Mouse (Mus musculus) neural tube, embryonic 13.5 days (tissue): ENCODE data around the gene Mef2d. TPM values are rescaled to one million over a fixed set of nuclear protein-coding genes. Genes with fewer than 3 reads are reported as not detected.
A peak's percentile ranks its signal among the peaks of the same experiment; 100 is the strongest.

Experiments
- ATAC-seq: fragments of 200-750 bp; cut with Nextera tagmentation; 2 replicates; pipeline ENCODE4 v1.8.0; 2017; ENCODE audit warnings: low read depth, mild to moderate bottlenecking, moderate TSS enrichment, moderate library complexity
- H3K27ac ChIP-seq: fragments of 300-500 bp; sonication (generic); replicated peaks from 2 replicates; pipeline ENCODE4 v1.5.1; 2015; ENCODE audit warnings: moderate library complexity, mild to moderate bottlenecking, inconsistent platforms
- H3K27me3 ChIP-seq: fragments of 300-500 bp; sonication (generic); 2 replicates; pipeline ENCODE4 v1.6.1; 2015; ENCODE audit warnings: mild to moderate bottlenecking, inconsistent platforms
- H3K36me3 ChIP-seq: fragments of 300-500 bp; sonication (generic); 2 replicates; pipeline ENCODE4 v1.6.1; 2015; ENCODE audit warnings: mild to moderate bottlenecking, inconsistent platforms
- H3K4me1 ChIP-seq: fragments of 300-500 bp; sonication (generic); replicated peaks from 2 replicates; pipeline ENCODE4 v1.6.1; 2015; ENCODE audit warnings: inconsistent platforms
- H3K4me2 ChIP-seq: fragments of 300-500 bp; sonication (generic); 2 replicates; pipeline ENCODE4 v1.6.1; 2015; ENCODE audit warnings: inconsistent platforms, mild to moderate bottlenecking, moderate library complexity
- H3K4me3 ChIP-seq: fragments of 300-500 bp; sonication (generic); 2 replicates; pipeline ENCODE4 v1.5.1; 2015; ENCODE audit warnings: mild to moderate bottlenecking, inconsistent platforms
- H3K9ac ChIP-seq: fragments of 300-500 bp; sonication (generic); 2 replicates; pipeline ENCODE4 v1.6.1; 2015; ENCODE audit warnings: moderate library complexity, mild to moderate bottlenecking, inconsistent platforms
- H3K9me3 ChIP-seq: fragments of 300-500 bp; sonication (generic); 2 replicates; pipeline ENCODE4 v1.6.1; 2016; ENCODE audit warnings: inconsistent platforms
- WGBS: fragments of 180-500 bp; shearing (Covaris S2); methylation state at CpG from one replicate; pipeline ENCODE4 v1.1.7; 2015; 5-methylcytosine and 5-hydroxymethylcytosine counted together
- polyA plus RNA-seq: library from polyadenylated mRNA; unstranded; fragments of >200 nt; fragmentation: Nextera tagmentation; extraction: Ambion mirVana; gene quantifications from 2 replicates; pipeline ENCODE4 v1.2.1, GENCODE M21; 2015

The Mef2d gene
- 15.9 and 19.4 TPM in 2 replicates for polyA plus RNA-seq

GRCm38 (mm10) chr3:88141787-88142523 is at the start of gene Mef2d:
TSS of gene Mef2d (plus strand) at chr3:88142372.
- Histone ChIP-seq H3K36me3 (no peaks in the 10 kb centered on the region), H3K27me3 (peaks cover 17% of the 10 kb centered on the region), H3K4me3 (peak within 1 kb of the TSS; percentile 85), H3K9ac (peak within 1 kb of the TSS; percentile 88), H3K9me3 (no peaks in the 10 kb centered on the region), H3K4me1 (peaks cover 82% of the 10 kb centered on the region), H3K4me2 (peak within 1 kb of the TSS; percentile 97), H3K27ac (peak within 1 kb of the TSS; percentile 99)
- peak; percentile 90 for ATAC-seq
- WGBS, result under 1% methylated on average over 46 of the region's 52 CpGs

GRCm38 (mm10) chr3:88094126-88094525 is 48.0 kb upstream of the Mef2d start:
- peaks cover 6% of the 10 kb centered on the region; the same call in 1 of the 2 replicates for H3K4me1 ChIP-seq
- H3K27me3 ChIP-seq, result no peaks in the 10 kb centered on the region
- H3K9ac ChIP-seq, result no peak overlapping the region
- H3K4me2 ChIP-seq, result no peak overlapping the region
- ATAC-seq, result no peak
- WGBS, result 82% methylated on average over 5 of the region's 5 CpGs
- peaks cover 9% of the 10 kb centered on the region; the same call in 1 of the 2 replicates for H3K36me3 ChIP-seq
- H3K27ac ChIP-seq, result no peak overlapping the region
- H3K4me3 ChIP-seq, result no peak overlapping the region
- no peaks in the 10 kb centered on the region for H3K9me3 ChIP-seq

- Histone ChIP-seq H3K36me3 (peaks cover 2% of the 10 kb centered on the region; the same call in 1 of the 2 replicates), H3K4me3 (no peak overlapping the region), H3K9ac (no peak overlapping the region), H3K9me3 (no peaks in the 10 kb centered on the region), H3K4me2 (no peak overlapping the region), H3K4me1 (peaks cover 6% of the 10 kb centered on the region; the same call in 1 of the 2 replicates), H3K27me3 (no peaks in the 10 kb centered on the region), H3K27ac (no peak overlapping the region)
- no peak for ATAC-seq
- 88% methylated on average over 6 of the region's 6 CpGs for WGBS
Observed at GRCm38 (mm10) chr3:88097666-88098065, 44.5 kb upstream of the Mef2d start.

GRCm38 (mm10) chr3:88100251-88100650 is 41.9 kb upstream of the Mef2d start:
- no peak overlapping the region for H3K4me3 ChIP-seq
- H3K36me3 ChIP-seq, result 0 out of 2 replicates have a peak, but pooled peaks cover 5% of the 10 kb centered on the region
- no peaks in the 10 kb centered on the region for H3K9me3 ChIP-seq
- no peak for ATAC-seq
- H3K27ac ChIP-seq, result 0 out of 2 replicates have a peak overlapping the region, but pooled peaks have one; percentile 9
- WGBS, result 67% methylated on average over 3 of the region's 3 CpGs
- no peaks in the 10 kb centered on the region for H3K4me1 ChIP-seq
- H3K27me3 ChIP-seq, result no peaks in the 10 kb centered on the region
- H3K9ac ChIP-seq, result no peak overlapping the region
- H3K4me2 ChIP-seq, result no peak overlapping the region

GRCm38 (mm10) chr3:88101736-88102135 is 40.4 kb upstream of the Mef2d start:
- H3K4me1 ChIP-seq, result no peaks in the 10 kb centered on the region
- H3K27ac ChIP-seq, result no peak overlapping the region
- H3K9ac ChIP-seq, result no peak overlapping the region
- no peaks in the 10 kb centered on the region for H3K9me3 ChIP-seq
- 0 out of 2 replicates have a peak, but pooled peaks cover 5% of the 10 kb centered on the region for H3K36me3 ChIP-seq
- no peak overlapping the region for H3K4me3 ChIP-seq
- WGBS, result 96% methylated on average over 7 of the region's 7 CpGs
- no peak overlapping the region for H3K4me2 ChIP-seq
- ATAC-seq, result no peak
- no peaks in the 10 kb centered on the region for H3K27me3 ChIP-seq

GRCm38 (mm10) chr3:88102196-88102595 is 40.0 kb upstream of the Mef2d start:
- 0 out of 2 replicates have a peak, but pooled peaks cover 5% of the 10 kb centered on the region for H3K36me3 ChIP-seq
- no peaks in the 10 kb centered on the region for H3K9me3 ChIP-seq
- H3K27ac ChIP-seq, result no peak overlapping the region

GRCm38 (mm10) chr3:88102611-88103010 is 39.6 kb upstream of the Mef2d start:
- no peak overlapping the region for H3K4me3 ChIP-seq
- H3K9ac ChIP-seq, result no peak overlapping the region
- H3K27me3 ChIP-seq, result no peaks in the 10 kb centered on the region
- H3K27ac ChIP-seq, result no peak overlapping the region
- no peaks in the 10 kb centered on the region for H3K4me1 ChIP-seq
- no peaks in the 10 kb centered on the region for H3K9me3 ChIP-seq
- ATAC-seq, result no peak
- no peak overlapping the region for H3K4me2 ChIP-seq
- 76% methylated on average over 6 of the region's 6 CpGs for WGBS
- 0 out of 2 replicates have a peak, but pooled peaks cover 5% of the 10 kb centered on the region for H3K36me3 ChIP-seq

More at GRCm38 (mm10) chr3:88102196-88102595, 40.0 kb upstream of the Mef2d start:
- Histone ChIP-seq H3K4me3 (no peak overlapping the region), H3K27me3 (no peaks in the 10 kb centered on the region), H3K4me1 (no peaks in the 10 kb centered on the region), H3K9ac (no peak overlapping the region), H3K4me2 (no peak overlapping the region)
- 96% methylated on average over 6 of the region's 6 CpGs for WGBS
- no peak for ATAC-seq

GRCm38 (mm10) chr3:88106126-88106525 is 36.0 kb upstream of the Mef2d start:
- no peaks in the 10 kb centered on the region for H3K4me1 ChIP-seq
- no peak overlapping the region for H3K4me3 ChIP-seq
- H3K9me3 ChIP-seq, result no peaks in the 10 kb centered on the region
- WGBS, result 85% methylated on average over 4 of the region's 4 CpGs
- H3K9ac ChIP-seq, result no peak overlapping the region
- H3K4me2 ChIP-seq, result no peak overlapping the region
- H3K36me3 ChIP-seq, result peaks cover 16% of the 10 kb centered on the region; the same call in 1 of the 2 replicates
- no peak for ATAC-seq
- no peaks in the 10 kb centered on the region for H3K27me3 ChIP-seq
- H3K27ac ChIP-seq, result no peak overlapping the region

- Histone ChIP-seq H3K36me3 (peaks cover 19% of the 10 kb centered on the region; the same call in 1 of the 2 replicates), H3K4me3 (no peak overlapping the region), H3K27me3 (no peaks in the 10 kb centered on the region), H3K4me1 (no peaks in the 10 kb centered on the region), H3K9ac (no peak overlapping the region), H3K27ac (no peak overlapping the region), H3K4me2 (no peak overlapping the region), H3K9me3 (no peaks in the 10 kb centered on the region)
- ATAC-seq, result no peak
- WGBS, result 95% methylated on average over 6 of the region's 6 CpGs
Observed at GRCm38 (mm10) chr3:88109126-88109525, 33.0 kb upstream of the Mef2d start.

GRCm38 (mm10) chr3:88114396-88114795 is 27.8 kb upstream of the Mef2d start:
- WGBS, result 93% methylated on average over 12 of the region's 12 CpGs
- peaks cover 10% of the 10 kb centered on the region; the same call in 1 of the 2 replicates for H3K36me3 ChIP-seq
- H3K4me2 ChIP-seq, result no peak overlapping the region
- no peak overlapping the region for H3K9ac ChIP-seq
- H3K27ac ChIP-seq, result no peak overlapping the region
- H3K9me3 ChIP-seq, result no peaks in the 10 kb centered on the region
- ATAC-seq, result no peak
- no peaks in the 10 kb centered on the region for H3K4me1 ChIP-seq
- no peaks in the 10 kb centered on the region for H3K27me3 ChIP-seq
- no peak overlapping the region for H3K4me3 ChIP-seq

- Histone ChIP-seq H3K4me3 (no peak overlapping the region), H3K9ac (no peak overlapping the region), H3K27ac (no peak overlapping the region), H3K9me3 (no peaks in the 10 kb centered on the region), H3K36me3 (0 out of 2 replicates have a peak, but pooled peaks cover 5% of the 10 kb centered on the region), H3K27me3 (no peaks in the 10 kb centered on the region), H3K4me1 (no peaks in the 10 kb centered on the region), H3K4me2 (no peak overlapping the region)
- WGBS, result 91% methylated on average over 19 of the region's 19 CpGs
- no peak for ATAC-seq
Observed at GRCm38 (mm10) chr3:88120117-88120651, 22.0 kb upstream of the Mef2d start.
